Mouse (Mus musculus) ES-CJ7 (cell line): ENCODE measurements at regions not wholly inside any gene's neighbourhood (a gene's known extent, or its start where the extent isn't known, plus 50 kb on each side); places are given as distances from the start of the nearest gene placed in this dataset.

Experiments
- DNase-seq: peaks from one replicate; pipeline ENCODE4 v3.0.0; 2011; ENCODE audit warnings: low read depth, low spot score

GRCm38 (mm10) chr3:40167970-40168626, 363.0 kb upstream of the Intu start:
- DNase-seq = no peak

- DNase-seq = no peak
These were observed 361.5 kb upstream of the Intu start for GRCm38 (mm10) chr3:40169590-40169989.

DNA sequence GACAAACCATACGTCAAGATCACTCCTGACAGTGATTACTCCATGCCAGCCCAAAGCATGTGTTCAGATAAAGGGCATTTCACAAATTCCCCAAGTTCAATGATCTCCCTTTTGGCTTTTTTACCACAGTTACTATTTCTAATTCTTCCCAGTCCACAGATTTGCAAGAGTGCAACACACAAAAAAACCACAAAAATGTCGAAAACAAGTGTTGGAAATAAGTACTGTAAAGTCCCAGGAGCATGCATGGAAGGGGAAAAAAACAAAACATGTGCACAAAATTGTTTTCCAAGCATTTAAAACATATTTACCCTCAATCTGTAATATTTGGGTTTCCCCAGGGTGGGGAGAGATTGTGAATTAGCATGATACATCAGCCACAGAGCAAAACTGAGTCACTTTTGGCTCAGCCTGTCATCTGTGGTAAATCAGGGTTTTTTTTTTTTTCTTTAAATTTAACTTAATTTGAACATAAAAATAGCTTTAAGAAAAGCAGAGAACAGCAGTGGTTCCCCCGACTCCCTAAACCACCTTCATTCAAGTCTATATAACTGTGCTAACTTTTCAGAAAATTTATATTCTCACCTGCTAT, 351.3 kb upstream of the Intu start:
- DNase-seq = no peak

DNA sequence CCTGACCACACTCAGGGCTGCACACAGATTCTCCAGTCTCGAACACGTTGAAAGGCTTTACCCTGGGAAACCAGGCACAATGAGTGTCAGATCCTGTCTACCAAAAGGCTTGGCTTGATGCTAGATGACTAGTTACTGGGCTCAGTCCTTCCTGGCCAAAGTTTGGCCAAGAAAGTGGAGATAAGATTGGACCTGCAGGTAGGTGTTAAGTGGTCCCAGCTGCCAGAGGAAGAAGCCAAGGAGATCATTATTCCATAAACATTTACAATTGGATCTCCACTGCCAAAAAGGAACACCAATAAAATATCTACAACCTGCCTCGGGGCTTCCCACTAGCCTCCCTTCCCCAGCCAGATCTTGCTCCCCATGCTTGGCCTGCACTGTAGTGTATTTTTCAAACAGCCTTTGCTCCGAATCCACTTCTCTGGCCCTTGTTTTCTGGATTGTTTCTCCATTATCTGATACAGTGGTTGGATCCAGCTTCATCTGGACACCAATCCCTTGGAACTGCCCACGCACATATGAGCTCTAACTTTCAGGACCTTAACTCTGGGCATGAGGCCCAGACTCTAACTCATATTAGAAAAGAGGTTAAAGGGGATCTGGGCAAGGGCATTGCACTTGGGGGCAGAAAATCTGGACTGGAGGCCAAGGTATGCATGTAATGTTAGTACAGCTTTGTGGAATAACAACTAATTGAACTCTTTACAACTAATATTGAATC, 345.3 kb upstream of the Intu start:
- no peak for DNase-seq

DNA sequence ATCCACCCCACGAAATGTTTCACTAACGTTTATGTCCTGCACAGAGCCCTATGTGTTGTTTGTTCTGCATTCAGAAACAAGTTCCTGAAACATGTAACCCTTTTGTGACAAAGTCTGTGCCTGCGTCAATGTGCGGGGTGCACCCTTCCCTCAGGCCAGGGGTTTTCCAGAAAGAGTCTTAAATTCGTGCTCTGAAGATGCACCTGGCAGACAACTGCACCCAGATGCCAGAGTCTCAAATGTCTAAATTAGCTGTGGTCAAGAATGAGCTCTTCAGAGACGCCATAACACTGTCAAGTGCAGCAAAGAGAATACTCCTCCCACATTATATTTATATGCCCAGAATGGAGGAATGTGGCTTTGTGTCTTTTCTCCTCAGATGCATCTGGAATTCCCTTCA, 341.6 kb upstream of the Intu start:
- DNase-seq = no peak

- DNase-seq = no peak
These were observed 341.1 kb upstream of the Intu start for GRCm38 (mm10) chr3:40190024-40190423.

GRCm38 (mm10) chr3:40200174-40200573, 330.9 kb upstream of the Intu start:
- no peak for DNase-seq

GRCm38 (mm10) chr3:40206326-40206725, 324.8 kb upstream of the Intu start:
- no peak for DNase-seq

DNA sequence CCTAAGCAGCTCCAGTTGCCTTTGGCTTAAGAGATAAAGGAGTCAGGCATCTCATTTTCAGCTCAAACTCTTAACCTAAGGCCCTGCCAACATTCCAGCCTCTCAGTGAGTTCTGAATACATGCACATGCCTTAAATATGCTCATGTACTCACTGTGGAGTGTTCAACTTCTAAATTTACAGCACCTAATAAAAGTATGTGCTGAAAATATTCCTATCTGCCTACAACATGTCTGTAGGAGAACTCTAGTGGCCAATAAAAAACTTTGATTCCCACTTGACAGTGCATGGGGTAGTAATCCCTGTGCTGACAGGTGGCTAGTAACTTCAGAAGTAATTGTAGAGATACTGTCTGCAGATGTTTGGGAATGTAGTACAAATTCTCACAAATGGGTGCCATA, 319.3 kb upstream of the Intu start:
- DNase-seq = no peak

DNA sequence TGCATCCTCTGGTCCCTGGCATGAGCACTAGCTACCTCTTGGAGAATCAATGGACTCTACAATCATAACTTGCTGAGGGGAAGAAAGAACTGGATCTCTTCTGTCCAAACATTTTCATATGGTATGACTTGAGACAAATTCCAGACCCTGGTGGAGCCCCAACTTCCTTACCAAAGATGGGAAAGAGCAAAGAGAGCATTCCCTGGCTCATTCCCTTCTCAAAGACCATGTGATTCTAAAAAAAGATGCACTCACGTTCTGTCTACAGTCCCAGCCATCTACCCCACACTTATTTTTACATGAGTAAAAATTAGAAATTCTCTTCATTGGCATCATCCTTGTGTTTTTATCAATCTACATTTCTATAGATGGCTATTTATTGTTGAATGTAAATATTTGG, 304.3 kb upstream of the Intu start:
- no peak for DNase-seq

DNA sequence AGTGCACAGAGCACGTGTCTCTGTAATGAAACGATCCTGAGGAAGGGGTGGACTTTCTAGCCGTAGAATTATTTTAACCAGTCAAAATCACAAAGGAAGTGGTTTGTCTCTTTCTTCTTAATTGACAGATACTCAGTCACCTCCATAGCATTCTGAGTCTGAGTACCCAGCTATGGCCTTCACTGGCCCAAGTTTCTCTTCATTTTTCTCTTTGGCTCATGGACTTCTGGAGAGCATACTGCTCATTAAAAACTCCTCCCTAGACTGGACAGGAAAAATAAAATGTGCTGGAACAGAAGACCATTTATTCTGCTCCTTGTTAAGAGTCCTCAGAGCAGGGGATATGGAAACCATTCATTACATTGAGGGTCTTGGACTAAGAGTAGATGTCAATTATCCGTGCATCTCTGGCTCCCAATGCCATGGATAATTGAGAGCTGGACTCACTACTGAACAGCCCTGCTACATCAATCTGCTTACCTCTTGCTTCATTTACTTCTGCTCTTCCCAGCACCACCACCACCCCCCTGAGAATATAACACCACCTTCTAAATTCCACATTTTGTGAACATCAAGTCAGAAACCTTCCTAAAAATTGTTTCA, 287.5 kb upstream of the Intu start:
- DNase-seq = no peak

DNA sequence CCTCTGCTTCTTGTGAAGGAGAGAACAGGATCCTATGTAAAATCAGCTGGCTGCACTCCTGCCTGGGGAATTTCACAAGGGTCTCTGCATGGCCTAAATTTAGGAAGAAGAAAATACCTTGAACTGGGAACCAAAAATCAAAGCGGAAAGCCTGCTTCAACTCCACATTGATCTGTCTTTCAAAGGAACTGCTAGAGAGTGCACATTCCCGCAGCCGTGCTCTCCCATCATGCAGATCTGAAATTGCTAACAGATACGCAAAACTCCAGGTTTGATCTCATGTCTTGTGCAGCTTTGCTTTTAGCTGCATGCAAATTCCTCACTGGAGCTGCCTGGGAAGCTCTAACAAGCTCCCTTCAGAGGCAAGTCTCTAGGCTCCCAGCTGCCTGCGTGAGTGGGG, 276.7 kb upstream of the Intu start:
- no peak for DNase-seq

GRCm38 (mm10) chr3:40262536-40262935, 268.6 kb upstream of the Intu start:
- DNase-seq = no peak

- DNase-seq = no peak
These were observed 263.6 kb upstream of the Intu start for GRCm38 (mm10) chr3:40267514-40267913.

- no peak for DNase-seq
These were observed 248.2 kb upstream of the Intu start for GRCm38 (mm10) chr3:40282926-40283325.

- no peak for DNase-seq
These were observed 244.0 kb upstream of the Intu start for GRCm38 (mm10) chr3:40286959-40287710.

DNA sequence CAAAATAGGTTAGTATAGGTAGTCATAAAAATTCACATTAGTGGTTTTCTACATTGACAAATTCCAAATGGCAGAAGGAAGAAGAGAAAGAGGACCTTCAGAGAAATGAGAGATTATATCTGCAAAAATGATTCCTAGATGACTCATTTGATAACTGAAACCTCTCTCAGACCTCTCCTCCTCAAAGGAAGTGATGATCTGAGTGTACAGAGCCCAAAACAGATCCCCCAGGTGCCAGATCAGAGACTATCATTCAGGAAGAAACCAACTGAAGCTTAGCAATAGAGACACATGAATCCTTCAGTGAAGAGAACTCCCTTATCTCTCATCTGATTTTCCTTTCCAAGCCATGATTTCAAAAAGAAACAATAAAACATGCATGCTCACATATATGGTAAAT, 234.0 kb upstream of the Intu start:
- no peak for DNase-seq

DNA sequence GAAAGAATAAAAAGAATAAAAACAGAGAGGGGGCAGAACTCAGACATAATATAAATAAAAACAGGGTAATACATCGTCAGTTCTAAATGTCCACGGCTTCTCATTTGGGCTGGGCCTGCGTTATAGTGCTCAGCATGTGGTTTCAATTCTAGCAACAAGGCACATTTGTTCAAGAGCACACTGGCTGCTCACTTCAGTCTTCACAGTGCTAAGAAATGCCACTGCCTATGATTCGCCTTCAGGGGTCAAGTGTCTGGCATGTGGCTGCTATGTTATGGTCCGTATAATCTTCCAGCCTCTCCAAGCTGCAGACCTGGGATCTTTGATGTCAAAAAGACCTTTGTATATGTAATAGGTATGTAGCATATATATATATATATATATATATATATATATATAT, 210.8 kb upstream of the Intu start:
- DNase-seq = no peak

DNA sequence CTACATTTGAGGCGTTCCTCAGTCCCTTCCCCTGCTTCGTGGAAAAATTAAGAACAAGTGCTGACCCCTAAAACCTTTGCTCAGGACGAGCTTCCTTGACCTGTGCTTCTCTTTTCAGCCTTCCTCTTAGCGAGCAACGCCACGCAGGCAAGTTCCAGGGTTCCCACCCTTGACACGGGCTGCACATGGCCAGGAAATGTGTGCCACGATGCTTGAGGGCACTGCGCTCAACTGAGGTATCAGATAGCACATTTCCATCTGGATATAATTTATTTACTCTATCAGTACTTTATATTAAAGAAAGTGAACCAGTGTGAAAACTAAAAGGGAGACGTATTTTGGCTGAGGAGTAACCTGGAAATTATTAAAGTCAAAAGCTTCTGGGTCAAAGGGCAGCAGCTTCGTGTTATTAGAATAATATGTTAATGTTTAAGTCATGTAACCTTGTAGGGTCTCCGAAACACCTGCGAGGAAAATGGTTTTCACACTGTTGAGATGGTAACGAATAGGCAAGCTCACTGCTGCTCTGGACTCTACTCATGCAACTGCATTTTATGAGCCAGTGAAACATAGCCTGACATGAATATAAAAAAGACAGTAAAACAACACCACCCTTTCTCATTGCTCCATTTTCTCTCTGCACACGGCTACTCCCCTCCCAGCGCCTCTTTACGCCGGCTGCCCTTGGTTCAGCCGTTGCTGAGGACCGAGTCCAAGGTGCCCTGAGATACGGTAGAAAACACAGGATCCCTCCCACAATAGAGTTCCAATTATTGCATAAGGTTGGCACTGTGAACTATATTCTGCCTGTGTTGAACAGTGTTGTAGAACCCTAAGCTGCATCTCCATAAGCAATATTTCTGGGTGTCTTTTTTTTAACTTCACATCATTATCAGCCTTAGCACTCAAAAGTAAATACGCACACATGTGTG, 204.9 kb upstream of the Intu start:
- DNase-seq = no peak

DNA sequence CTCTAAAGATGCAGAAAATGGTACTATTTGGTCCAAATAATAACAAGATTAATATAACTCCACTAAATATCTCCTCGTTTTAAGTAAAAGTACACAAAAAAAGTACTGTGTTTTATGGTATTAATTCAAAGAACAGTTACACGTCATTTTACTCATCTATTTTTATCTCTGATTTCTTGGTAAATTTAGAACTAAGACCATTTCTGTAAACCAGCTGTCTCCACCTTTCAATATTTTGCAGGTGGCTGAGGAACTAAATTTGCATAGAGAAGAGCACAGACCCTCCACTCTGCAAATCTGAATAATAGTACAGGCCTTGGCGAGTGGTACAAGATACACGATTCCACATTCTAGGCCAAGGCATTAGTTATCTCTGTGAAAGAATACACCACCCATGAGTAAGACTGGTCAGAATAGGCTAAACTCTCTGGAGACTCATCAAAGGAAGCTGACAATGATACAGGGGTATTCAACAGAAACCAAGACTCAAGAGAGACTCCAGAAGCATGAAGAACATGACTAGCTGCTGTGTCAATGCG, 191.5 kb upstream of the Intu start:
- no peak for DNase-seq

- DNase-seq = no peak
These were observed 176.0 kb upstream of the Intu start for GRCm38 (mm10) chr3:40355103-40355502.
